Mouse (Mus musculus) midbrain, embryonic 15.5 days (tissue): ENCODE results near the gene Lrch1. TPM values are rescaled to one million over a fixed set of nuclear protein-coding genes. Genes with fewer than 3 reads are reported as not detected.
A peak's percentile ranks its signal among the peaks of the same experiment; 100 is the strongest.

Experiments
- ATAC-seq: fragments of 200-750 bp; cut with Nextera tagmentation; replicated peaks from 2 replicates; pipeline ENCODE4 v1.8.0; 2017; ENCODE audit warnings: moderate TSS enrichment
- H3K27ac ChIP-seq: fragments of 300-500 bp; sonication (generic); 2 replicates; pipeline ENCODE4 v1.5.1; 2015; ENCODE audit warnings: mild to moderate bottlenecking, inconsistent platforms
- H3K27me3 ChIP-seq: fragments of 300-500 bp; sonication (generic); replicated peaks from 2 replicates; pipeline ENCODE4 v1.6.1; 2015; ENCODE audit warnings: inconsistent platforms
- H3K36me3 ChIP-seq: fragments of 300-500 bp; sonication (generic); replicated peaks from 2 replicates; pipeline ENCODE4 v1.6.1; 2015; ENCODE audit warnings: inconsistent platforms
- H3K4me1 ChIP-seq: fragments of 300-500 bp; sonication (generic); 2 replicates; pipeline ENCODE4 v1.6.1; 2015; ENCODE audit warnings: inconsistent platforms
- H3K4me2 ChIP-seq: fragments of 300-500 bp; sonication (generic); 2 replicates; pipeline ENCODE4 v1.6.1; 2015; ENCODE audit warnings: inconsistent platforms, mild to moderate bottlenecking, moderate library complexity
- H3K4me3 ChIP-seq: fragments of 300-500 bp; sonication (generic); 2 replicates; pipeline ENCODE4 v1.5.1; 2015; ENCODE audit warnings: mild to moderate bottlenecking, inconsistent platforms
- H3K9ac ChIP-seq: fragments of 300-500 bp; sonication (generic); 2 replicates; pipeline ENCODE4 v1.6.1; 2015; ENCODE audit warnings: mild to moderate bottlenecking, inconsistent platforms
- H3K9me3 ChIP-seq: fragments of 300-500 bp; sonication (generic); 2 replicates; pipeline ENCODE4 v1.6.1; 2016; ENCODE audit warnings: inconsistent platforms
- WGBS: fragments of 180-500 bp; shearing (Covaris S2); methylation state at CpG from one replicate; pipeline ENCODE4 v1.1.7; 2015; ENCODE audit warnings: mixed read lengths; 5-methylcytosine and 5-hydroxymethylcytosine counted together
- polyA plus RNA-seq: library from polyadenylated mRNA; unstranded; fragments of >200 nt; fragmentation: Nextera tagmentation; extraction: Ambion mirVana; gene quantifications from 2 replicates; pipeline ENCODE4 v1.2.1, GENCODE M21; 2015

The Lrch1 gene
- polyA plus RNA-seq, 1 experiment from 2014 or later, result 25.4 TPM

DNA sequence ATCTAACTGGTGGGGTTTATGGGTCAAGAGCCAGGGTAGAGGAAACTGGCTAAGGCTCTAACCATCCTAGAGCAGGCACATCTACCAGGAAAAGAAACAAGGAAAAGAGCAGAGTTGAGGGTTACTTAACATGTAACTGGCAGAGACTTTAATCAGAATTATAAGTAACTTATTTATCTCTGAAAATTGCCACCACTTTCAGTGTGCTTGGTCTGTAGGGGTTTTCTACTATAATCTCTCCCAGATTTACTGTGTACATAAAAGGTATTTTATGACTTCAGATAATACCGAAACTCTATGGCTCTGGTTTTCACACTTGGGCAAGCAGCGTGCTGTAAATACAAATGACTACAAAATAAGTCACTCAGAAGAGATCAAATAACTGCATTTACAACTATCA is 32.0 kb downstream of the Lrch1 start:
- H3K4me1 ChIP-seq, result peaks cover 22% of the 10 kb centered on the region
- H3K9ac ChIP-seq, result no peak overlapping the region
- WGBS, result 58% methylated on average over 2 of the region's 2 CpGs
- no peak overlapping the region for H3K27ac ChIP-seq
- H3K9me3 ChIP-seq, result no peaks in the 10 kb centered on the region
- no peak overlapping the region for H3K4me2 ChIP-seq
- H3K4me3 ChIP-seq, result no peak overlapping the region
- no peaks in the 10 kb centered on the region for H3K36me3 ChIP-seq
- H3K27me3 ChIP-seq, result no peaks in the 10 kb centered on the region
- no peak for ATAC-seq

GRCm38 (mm10) chr14:74915025-74915424 is 32.7 kb downstream of the Lrch1 start:
- WGBS, result 57% methylated on average over 9 of the region's 9 CpGs

DNA sequence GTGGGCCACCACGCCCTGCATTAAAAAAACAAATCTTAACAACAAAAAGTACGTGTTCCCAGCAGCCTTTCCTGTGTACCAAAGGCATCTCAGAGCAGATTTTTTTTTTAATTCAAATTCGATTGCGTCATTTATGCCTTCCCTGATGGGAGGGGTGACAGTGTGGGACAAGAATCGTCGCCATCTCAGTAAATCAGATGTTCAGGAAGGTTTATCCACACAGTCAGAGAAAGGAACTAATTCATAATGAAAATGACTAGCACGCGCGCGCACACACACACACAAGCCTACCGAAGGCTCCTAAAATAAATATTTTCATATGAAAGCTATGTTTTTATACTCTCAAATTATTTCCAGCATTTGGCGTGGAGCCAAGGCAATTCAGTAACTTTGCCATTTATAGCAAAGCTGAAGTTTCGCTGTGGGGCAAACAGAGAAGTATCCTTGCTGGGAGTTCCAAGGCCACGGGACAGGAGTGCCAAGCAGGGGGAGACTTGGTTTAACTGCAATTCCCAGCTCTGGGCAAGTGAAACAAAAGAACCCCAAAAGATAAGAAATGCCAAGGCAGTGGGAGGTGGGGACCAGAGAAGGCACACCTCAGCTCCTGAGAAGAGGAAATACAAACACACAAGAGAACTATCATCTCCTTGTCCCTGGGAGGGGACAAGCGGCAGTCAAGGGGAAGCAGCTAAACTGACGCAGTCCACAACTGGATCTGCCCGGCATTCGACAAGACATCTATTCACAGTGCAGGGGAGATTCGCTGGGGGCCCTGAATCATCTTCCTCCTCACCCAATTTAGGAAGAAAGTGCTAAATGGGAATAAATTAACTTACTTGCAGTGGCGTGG is 34.1 kb downstream of the Lrch1 start:
- no peak for ATAC-seq
- Histone ChIP-seq H3K9ac (no peak overlapping the region), H3K27me3 (no peaks in the 10 kb centered on the region), H3K36me3 (no peaks in the 10 kb centered on the region), H3K4me3 (no peak overlapping the region), H3K27ac (no peak overlapping the region), H3K9me3 (no peaks in the 10 kb centered on the region), H3K4me1 (peaks cover 22% of the 10 kb centered on the region), H3K4me2 (no peak overlapping the region)
- WGBS, result 75% methylated on average over 20 of the region's 20 CpGs

More at GRCm38 (mm10) chr14:74915025-74915424, 32.7 kb downstream of the Lrch1 start:
- Histone ChIP-seq H3K9me3 (no peaks in the 10 kb centered on the region), H3K4me3 (no peak overlapping the region), H3K4me2 (no peak overlapping the region), H3K27ac (peak overlapping the region; percentile 23; the same call in 1 of the 2 replicates), H3K4me1 (peaks cover 22% of the 10 kb centered on the region), H3K27me3 (no peaks in the 10 kb centered on the region), H3K9ac (no peak overlapping the region), H3K36me3 (no peaks in the 10 kb centered on the region)
- peak; percentile 61; the same call in 1 of the 2 replicates for ATAC-seq

- 68% methylated on average over 5 of the region's 5 CpGs for WGBS
- Histone ChIP-seq H3K4me2 (no peak overlapping the region), H3K9ac (no peak overlapping the region), H3K4me1 (peaks cover 20% of the 10 kb centered on the region), H3K9me3 (no peaks in the 10 kb centered on the region), H3K27ac (no peak overlapping the region), H3K36me3 (no peaks in the 10 kb centered on the region), H3K4me3 (no peak overlapping the region), H3K27me3 (no peaks in the 10 kb centered on the region)
- no peak for ATAC-seq
These were observed 37.3 kb downstream of the Lrch1 start for GRCm38 (mm10) chr14:74910363-74910762.

DNA sequence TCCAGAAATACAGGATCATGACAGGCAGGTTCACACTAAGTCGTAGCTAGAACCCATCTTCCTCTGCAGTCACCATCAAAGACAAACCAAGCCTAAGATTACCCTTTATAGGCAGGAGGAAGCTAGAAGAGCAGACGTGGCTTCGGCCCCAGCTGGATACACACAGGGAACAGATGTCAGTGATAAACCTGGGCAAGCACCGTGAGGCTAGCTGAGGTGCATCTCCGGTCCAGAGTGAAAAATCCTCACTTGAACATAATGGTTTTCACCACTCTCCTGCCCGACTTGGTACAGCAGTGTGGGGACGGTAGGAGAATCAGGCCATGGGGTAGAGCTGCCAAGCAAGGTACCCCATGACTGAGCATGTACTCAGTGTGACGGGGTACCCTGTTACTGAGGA is 38.7 kb downstream of the Lrch1 start:
- H3K27ac ChIP-seq, result no peak overlapping the region
- H3K36me3 ChIP-seq, result no peaks in the 10 kb centered on the region
- no peaks in the 10 kb centered on the region for H3K9me3 ChIP-seq
- no peak overlapping the region for H3K9ac ChIP-seq
- ATAC-seq, result 0 out of 2 replicates have a peak, but pooled peaks have one; percentile 31
- no peaks in the 10 kb centered on the region for H3K27me3 ChIP-seq
- no peak overlapping the region for H3K4me3 ChIP-seq
- H3K4me2 ChIP-seq, result no peak overlapping the region
- 86% methylated on average over 8 of the region's 8 CpGs for WGBS
- H3K4me1 ChIP-seq, result peaks cover 11% of the 10 kb centered on the region; the same call in 1 of the 2 replicates

DNA sequence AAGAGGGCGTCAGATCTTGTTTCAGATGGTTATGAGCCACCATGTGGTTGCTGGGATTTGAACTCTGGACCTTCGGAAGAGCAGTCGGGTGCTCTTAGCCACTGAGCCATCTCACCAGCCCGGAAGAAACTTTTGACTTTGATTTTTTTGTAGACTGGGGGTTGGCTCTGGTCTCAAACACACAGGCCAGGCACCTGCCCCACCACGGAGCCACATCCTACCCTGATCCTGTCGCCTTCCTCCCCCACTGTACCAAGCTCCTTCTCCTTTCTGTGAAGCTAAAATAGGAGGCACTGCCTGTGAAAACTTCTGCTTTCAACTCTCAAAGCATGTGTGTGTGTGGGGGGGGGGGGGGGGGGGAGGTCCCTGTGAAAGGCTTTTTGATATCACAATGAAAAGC is 39.4 kb downstream of the Lrch1 start:
- no peak overlapping the region for H3K4me3 ChIP-seq
- no peaks in the 10 kb centered on the region for H3K9me3 ChIP-seq
- no peak overlapping the region for H3K27ac ChIP-seq
- H3K27me3 ChIP-seq, result no peaks in the 10 kb centered on the region
- H3K4me2 ChIP-seq, result no peak overlapping the region
- no peaks in the 10 kb centered on the region for H3K36me3 ChIP-seq
- peaks cover 6% of the 10 kb centered on the region; the same call in 1 of the 2 replicates for H3K4me1 ChIP-seq
- WGBS, result 86% methylated on average over 6 of the region's 6 CpGs
- H3K9ac ChIP-seq, result no peak overlapping the region
- no peak for ATAC-seq

DNA sequence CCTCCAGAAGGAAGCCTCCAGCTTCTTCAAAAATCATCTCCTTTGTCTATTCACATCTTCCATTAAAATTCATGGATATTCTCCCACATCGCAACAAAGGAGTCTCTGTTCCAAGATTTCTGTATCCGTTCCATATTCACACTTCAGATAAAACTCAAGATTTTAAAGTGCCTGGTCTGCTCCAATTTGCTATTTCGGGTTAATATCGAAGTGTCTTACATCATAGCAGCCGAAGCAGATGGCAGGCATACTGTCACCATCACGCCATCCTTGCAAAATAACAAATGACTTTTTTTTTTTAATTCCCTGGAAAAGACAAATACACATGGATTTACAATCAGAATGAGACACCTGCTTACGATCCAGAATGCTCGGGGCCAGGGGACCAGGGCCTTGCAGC is 40.0 kb downstream of the Lrch1 start:
- 66% methylated on average over 8 of the region's 8 CpGs for WGBS

GRCm38 (mm10) chr14:74905990-74906389 is 41.7 kb downstream of the Lrch1 start:
- Histone ChIP-seq H3K4me1 (peaks cover 6% of the 10 kb centered on the region; the same call in 1 of the 2 replicates), H3K4me3 (no peak overlapping the region), H3K36me3 (no peaks in the 10 kb centered on the region), H3K9ac (no peak overlapping the region), H3K27ac (no peak overlapping the region), H3K9me3 (no peaks in the 10 kb centered on the region), H3K4me2 (no peak overlapping the region), H3K27me3 (no peaks in the 10 kb centered on the region)
- WGBS, result 81% methylated on average over 3 of the region's 3 CpGs
- no peak for ATAC-seq

More for the DNA sequence above, 40.0 kb downstream of the Lrch1 start:
- no peak for ATAC-seq
- H3K4me3 ChIP-seq, result no peak overlapping the region
- H3K9ac ChIP-seq, result no peak overlapping the region
- no peaks in the 10 kb centered on the region for H3K36me3 ChIP-seq
- peak overlapping the region; percentile 34; the same call in 1 of the 2 replicates for H3K27ac ChIP-seq
- H3K4me1 ChIP-seq, result peaks cover 6% of the 10 kb centered on the region; the same call in 1 of the 2 replicates
- H3K4me2 ChIP-seq, result no peak overlapping the region
- H3K27me3 ChIP-seq, result no peaks in the 10 kb centered on the region
- no peaks in the 10 kb centered on the region for H3K9me3 ChIP-seq

DNA sequence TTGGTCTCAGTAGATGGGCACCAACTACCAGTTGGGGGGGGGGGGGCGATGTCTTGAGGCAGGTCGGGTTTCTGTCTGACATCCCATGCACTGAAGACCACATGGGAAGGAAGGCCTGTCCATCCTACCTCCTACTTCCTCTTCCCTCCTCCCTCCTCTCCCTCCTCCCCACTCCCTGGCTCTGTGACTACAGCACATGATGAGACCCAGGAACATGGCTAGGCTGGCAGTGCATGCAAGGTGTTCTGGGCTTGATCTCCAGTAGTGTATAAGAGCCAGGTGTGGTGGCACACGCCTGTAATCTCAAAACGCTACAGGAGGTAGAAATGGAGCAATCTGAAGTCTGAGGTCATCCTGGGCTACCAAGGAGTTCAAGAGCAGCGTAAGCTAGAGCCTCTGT is 43.2 kb downstream of the Lrch1 start:
- WGBS, result 93% methylated on average over 5 of the region's 5 CpGs
- Histone ChIP-seq H3K27me3 (no peaks in the 10 kb centered on the region), H3K9me3 (no peaks in the 10 kb centered on the region), H3K36me3 (no peaks in the 10 kb centered on the region), H3K27ac (no peak overlapping the region), H3K4me3 (no peak overlapping the region), H3K9ac (no peak overlapping the region), H3K4me1 (peaks cover 16% of the 10 kb centered on the region), H3K4me2 (no peak overlapping the region)
- ATAC-seq, result no peak

DNA sequence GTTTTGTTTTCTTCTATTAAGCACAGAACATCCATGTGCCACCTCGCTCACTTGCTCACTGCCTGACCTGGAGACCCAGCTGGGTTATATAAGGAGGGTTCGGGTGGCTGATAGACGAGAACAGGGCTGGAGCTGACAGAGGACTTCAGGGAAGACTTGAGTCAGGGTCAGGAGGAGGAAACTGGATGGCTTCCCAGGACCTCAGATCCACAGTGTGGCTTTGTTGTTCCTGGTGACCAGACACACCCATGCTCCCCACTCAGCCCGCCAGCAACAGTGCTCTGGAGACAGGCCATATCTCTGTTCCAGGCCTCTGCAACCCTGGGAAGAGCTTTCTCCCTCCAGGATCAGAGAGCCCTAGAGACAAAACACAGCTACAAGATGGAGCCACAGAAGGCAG is 44.6 kb downstream of the Lrch1 start:
- H3K9me3 ChIP-seq, result no peaks in the 10 kb centered on the region
- H3K36me3 ChIP-seq, result no peaks in the 10 kb centered on the region
- no peak overlapping the region for H3K27ac ChIP-seq
- no peak overlapping the region for H3K4me3 ChIP-seq
- H3K4me2 ChIP-seq, result no peak overlapping the region
- no peak for ATAC-seq
- H3K4me1 ChIP-seq, result peaks cover 16% of the 10 kb centered on the region
- no peaks in the 10 kb centered on the region for H3K27me3 ChIP-seq
- no peak overlapping the region for H3K9ac ChIP-seq
- 87% methylated on average over 4 of the region's 4 CpGs for WGBS

- Histone ChIP-seq H3K27ac (no peak overlapping the region), H3K27me3 (no peaks in the 10 kb centered on the region), H3K4me1 (peaks cover 10% of the 10 kb centered on the region; the same call in 1 of the 2 replicates), H3K36me3 (no peaks in the 10 kb centered on the region), H3K4me3 (no peak overlapping the region), H3K4me2 (no peak overlapping the region), H3K9ac (no peak overlapping the region), H3K9me3 (no peaks in the 10 kb centered on the region)
- 0 out of 2 replicates have a peak, but pooled peaks have one; percentile 46 for ATAC-seq
- WGBS, result 43% methylated on average over 8 of the region's 8 CpGs
These were observed 46.8 kb downstream of the Lrch1 start for GRCm38 (mm10) chr14:74900705-74901369.

- Histone ChIP-seq H3K9me3 (no peaks in the 10 kb centered on the region), H3K4me2 (no peak overlapping the region), H3K4me3 (no peak overlapping the region), H3K27me3 (no peaks in the 10 kb centered on the region), H3K27ac (no peak overlapping the region), H3K9ac (no peak overlapping the region), H3K4me1 (peaks cover 10% of the 10 kb centered on the region; the same call in 1 of the 2 replicates), H3K36me3 (no peaks in the 10 kb centered on the region)
- ATAC-seq, result no peak
- 52% methylated on average over 13 of the region's 13 CpGs for WGBS
These were observed 47.5 kb downstream of the Lrch1 start for GRCm38 (mm10) chr14:74899953-74900704.
